Mouse (Mus musculus) forebrain, embryonic 13.5 days (tissue): ENCODE measurements around the gene Gm45213. TPM values are rescaled to one million over a fixed set of nuclear protein-coding genes. Genes with fewer than 3 reads are reported as not detected.

Experiments
- ATAC-seq: fragments of 200-750 bp; cut with Nextera tagmentation; 2 replicates; pipeline ENCODE4 v1.8.0; 2017
- H3K27ac ChIP-seq: fragments of 300-500 bp; sonication (generic); 2 replicates; pipeline ENCODE4 v1.5.1; 2015; ENCODE audit warnings: inconsistent platforms, mild to moderate bottlenecking, moderate library complexity
- H3K27me3 ChIP-seq: fragments of 300-500 bp; sonication (generic); 2 replicates; pipeline ENCODE4 v1.6.1; 2015; ENCODE audit warnings: mild to moderate bottlenecking, inconsistent platforms
- H3K36me3 ChIP-seq: fragments of 300-500 bp; sonication (generic); 2 replicates; pipeline ENCODE4 v1.6.1; 2015; ENCODE audit warnings: mild to moderate bottlenecking, inconsistent platforms; ENCODE audit not compliant: poor library complexity, severe bottlenecking
- H3K4me1 ChIP-seq: fragments of 300-500 bp; sonication (generic); 2 replicates; pipeline ENCODE4 v1.6.1; 2015; ENCODE audit warnings: inconsistent platforms
- H3K4me2 ChIP-seq: fragments of 300-500 bp; sonication (generic); 2 replicates; pipeline ENCODE4 v1.6.1; 2015; ENCODE audit warnings: inconsistent platforms, mild to moderate bottlenecking, moderate library complexity
- H3K4me3 ChIP-seq: fragments of 300-500 bp; sonication (generic); 2 replicates; pipeline ENCODE4 v1.5.1; 2015; ENCODE audit warnings: mild to moderate bottlenecking, inconsistent platforms
- H3K9ac ChIP-seq: fragments of 300-500 bp; sonication (generic); 2 replicates; pipeline ENCODE4 v1.6.1; 2015; ENCODE audit warnings: mild to moderate bottlenecking, inconsistent platforms
- H3K9me3 ChIP-seq: fragments of 300-500 bp; sonication (generic); replicated peaks from 2 replicates; pipeline ENCODE4 v1.6.1; 2016; ENCODE audit warnings: inconsistent platforms
- WGBS: fragments of 180-500 bp; shearing (Covaris S2); methylation state at CpG from one replicate; pipeline ENCODE4 v1.1.7; 2015; 5-methylcytosine and 5-hydroxymethylcytosine counted together
- polyA plus RNA-seq: library from polyadenylated mRNA; unstranded; fragments of >200 nt; fragmentation: Nextera tagmentation; extraction: Ambion mirVana; gene quantifications from 2 replicates; pipeline ENCODE4 v1.2.1, GENCODE M21; 2015

The Gm45213 gene
- polyA plus RNA-seq, 1 experiment from 2014 or later = not detected

DNA sequence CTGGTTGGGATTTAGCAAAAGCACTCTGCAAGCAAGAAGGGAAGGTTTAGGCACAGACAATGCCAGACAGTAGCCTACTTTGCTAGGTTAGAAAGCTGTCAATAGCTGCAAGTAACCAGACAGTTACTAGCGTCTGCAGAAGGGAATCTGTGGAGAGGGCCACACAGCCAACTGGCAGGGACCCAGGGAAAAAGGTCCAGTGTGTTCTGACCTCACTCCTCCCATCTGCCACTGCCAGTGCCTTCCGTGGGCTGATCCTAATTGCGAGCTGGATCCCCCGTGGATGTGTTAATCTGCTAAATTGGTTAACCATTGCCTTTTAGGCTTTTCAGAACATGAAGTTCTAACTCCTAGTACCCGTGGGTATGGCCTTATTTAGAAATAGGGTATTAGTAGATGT, 50.7 kb downstream of the Gm45213 start:
- Histone ChIP-seq H3K4me3 (no peak overlapping the region), H3K36me3 (peaks cover 34% of the 10 kb centered on the region), H3K9ac (no peak overlapping the region), H3K4me2 (no peak overlapping the region), H3K27me3 (no peaks in the 10 kb centered on the region), H3K4me1 (no peaks in the 10 kb centered on the region), H3K9me3 (no peaks in the 10 kb centered on the region), H3K27ac (no peak overlapping the region)
- ATAC-seq = no peak
- WGBS = 72% methylated on average over 5 of the region's 5 CpGs

DNA sequence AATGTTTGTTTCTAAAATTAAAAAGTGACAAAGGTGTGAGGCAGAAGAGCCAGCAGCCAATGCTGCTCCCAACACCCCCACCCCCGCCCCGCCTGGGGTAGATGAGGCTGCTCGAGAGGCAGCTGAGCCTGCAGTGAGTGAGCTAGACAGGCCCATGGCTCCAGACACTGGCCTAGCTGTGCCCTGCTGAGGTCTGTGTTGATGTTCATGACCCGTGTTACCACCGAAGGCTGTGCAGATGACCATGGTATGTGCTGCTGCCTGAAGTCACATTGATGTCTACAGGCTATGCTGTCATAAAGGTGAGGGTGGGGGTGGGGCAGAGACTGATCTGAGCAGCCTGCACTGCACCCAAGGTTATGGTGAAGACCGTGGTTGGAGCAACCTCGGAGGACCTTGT, 55.4 kb downstream of the Gm45213 start:
- WGBS = 86% methylated on average over 7 of the region's 7 CpGs

DNA sequence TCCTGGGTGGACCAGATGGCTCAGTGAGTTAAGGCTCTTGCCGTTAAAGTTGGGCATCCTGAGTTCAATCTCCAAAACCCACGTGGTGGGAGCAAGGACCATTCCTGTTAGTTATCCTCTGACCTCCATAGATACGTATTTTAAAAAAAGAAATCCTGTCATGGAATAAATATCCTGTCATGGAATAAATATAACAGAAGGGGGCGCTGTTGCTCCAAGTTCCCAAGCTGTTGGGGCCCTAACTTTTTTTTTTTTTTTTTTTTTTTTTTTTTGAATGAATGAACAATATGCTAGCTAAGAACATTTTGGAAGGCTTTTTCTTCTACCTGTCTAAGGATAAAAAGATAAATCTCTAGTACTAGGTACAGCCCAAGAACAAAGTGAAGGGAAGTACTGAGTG, 58.5 kb downstream of the Gm45213 start:
- Histone ChIP-seq H3K36me3 (no peaks in the 10 kb centered on the region), H3K27ac (no peak overlapping the region), H3K4me3 (no peak overlapping the region), H3K4me1 (no peaks in the 10 kb centered on the region), H3K4me2 (no peak overlapping the region), H3K9me3 (no peaks in the 10 kb centered on the region), H3K9ac (no peak overlapping the region), H3K27me3 (peaks cover 3% of the 10 kb centered on the region)
- 5% methylated on average over 4 of the region's 4 CpGs for WGBS
- no peak for ATAC-seq

More for the DNA sequence above, 55.4 kb downstream of the Gm45213 start:
- H3K4me1 ChIP-seq = no peaks in the 10 kb centered on the region
- no peak overlapping the region for H3K4me2 ChIP-seq
- no peaks in the 10 kb centered on the region for H3K36me3 ChIP-seq
- no peaks in the 10 kb centered on the region for H3K9me3 ChIP-seq
- no peak overlapping the region for H3K4me3 ChIP-seq
- no peaks in the 10 kb centered on the region for H3K27me3 ChIP-seq
- no peak for ATAC-seq
- H3K9ac ChIP-seq = no peak overlapping the region
- no peak overlapping the region for H3K27ac ChIP-seq

DNA sequence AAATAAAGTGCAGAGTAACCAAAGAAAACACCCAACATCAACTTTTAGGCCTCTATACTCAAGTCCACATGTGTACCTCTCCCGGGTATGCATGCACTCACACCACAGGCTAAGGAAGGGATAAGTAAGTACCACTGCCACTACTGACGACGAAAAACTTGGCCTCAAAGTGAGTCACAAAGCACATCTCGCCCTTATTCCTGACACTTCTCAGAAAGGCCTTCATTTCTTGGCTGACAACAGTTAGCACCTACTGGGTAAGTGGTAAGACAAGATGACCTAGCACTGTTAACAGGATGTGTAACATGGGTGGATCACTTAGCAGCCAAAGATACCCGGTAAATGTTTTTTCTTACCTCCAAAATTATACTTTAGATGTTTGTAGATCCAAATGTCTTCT, 61.1 kb downstream of the Gm45213 start:
- H3K36me3 ChIP-seq = no peaks in the 10 kb centered on the region
- H3K9ac ChIP-seq = no peak overlapping the region
- no peak overlapping the region for H3K27ac ChIP-seq
- no peaks in the 10 kb centered on the region for H3K9me3 ChIP-seq
- peaks cover 11% of the 10 kb centered on the region for H3K27me3 ChIP-seq
- H3K4me2 ChIP-seq = no peak overlapping the region
- H3K4me1 ChIP-seq = peaks cover 4% of the 10 kb centered on the region; the same call in 1 of the 2 replicates
- no peak overlapping the region for H3K4me3 ChIP-seq
- 91% methylated on average over 5 of the region's 5 CpGs for WGBS
- ATAC-seq = no peak

DNA sequence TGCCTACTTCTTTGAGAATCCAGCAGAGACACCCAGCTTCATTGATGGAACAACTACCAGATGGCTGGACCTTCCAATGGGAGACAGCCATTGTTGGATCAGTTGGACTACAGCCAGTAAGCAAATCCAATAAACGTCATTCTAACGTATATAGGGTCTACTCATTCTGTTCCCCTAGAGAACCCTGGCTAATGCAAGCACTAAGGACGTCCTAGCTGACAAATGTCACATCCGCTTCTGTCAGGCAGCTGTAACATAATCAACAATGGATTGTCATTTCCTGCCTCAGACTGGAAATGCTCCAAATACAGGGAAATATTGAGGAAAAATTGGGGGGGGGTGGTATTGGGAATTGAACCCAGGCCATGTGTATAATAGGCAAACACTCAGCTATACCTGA, 62.4 kb downstream of the Gm45213 start:
- no peak overlapping the region for H3K27ac ChIP-seq

DNA sequence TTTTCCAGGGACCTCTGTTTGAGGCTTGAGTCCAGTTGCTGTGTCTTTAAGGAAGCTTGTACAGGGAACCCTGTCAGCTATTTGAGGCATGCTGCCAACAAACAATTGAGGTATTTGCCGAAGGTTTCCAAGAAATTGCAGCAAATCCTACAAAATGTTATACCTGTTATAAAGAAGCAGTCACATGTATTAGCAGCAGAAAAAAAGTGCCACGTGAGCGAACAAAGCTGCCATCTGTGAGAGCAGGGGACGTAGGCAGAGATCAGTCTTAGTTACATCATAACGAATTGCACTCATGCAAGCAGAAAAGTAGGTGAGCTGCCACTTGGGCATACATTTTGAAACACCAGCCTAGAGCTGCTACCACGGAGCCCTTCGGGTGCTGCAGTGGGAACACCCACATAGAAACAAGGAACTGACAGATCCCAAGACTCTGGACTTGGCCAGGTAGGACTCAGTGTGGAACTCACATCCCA, 63.2 kb downstream of the Gm45213 start:
- WGBS = 70% methylated on average over 7 of the region's 7 CpGs
- Histone ChIP-seq H3K4me1 (peaks cover 17% of the 10 kb centered on the region), H3K27ac (no peak overlapping the region), H3K4me2 (no peak overlapping the region), H3K4me3 (no peak overlapping the region), H3K9me3 (no peaks in the 10 kb centered on the region), H3K27me3 (peaks cover 11% of the 10 kb centered on the region), H3K9ac (no peak overlapping the region), H3K36me3 (no peaks in the 10 kb centered on the region)
- ATAC-seq = no peak

More for the DNA sequence above, 62.4 kb downstream of the Gm45213 start:
- H3K9me3 ChIP-seq = no peaks in the 10 kb centered on the region
- no peak overlapping the region for H3K9ac ChIP-seq
- H3K27me3 ChIP-seq = peaks cover 11% of the 10 kb centered on the region
- H3K4me2 ChIP-seq = no peak overlapping the region
- no peak for ATAC-seq
- H3K4me1 ChIP-seq = peaks cover 8% of the 10 kb centered on the region
- no peak overlapping the region for H3K4me3 ChIP-seq
- 74% methylated on average over 4 of the region's 4 CpGs for WGBS
- H3K36me3 ChIP-seq = no peaks in the 10 kb centered on the region

DNA sequence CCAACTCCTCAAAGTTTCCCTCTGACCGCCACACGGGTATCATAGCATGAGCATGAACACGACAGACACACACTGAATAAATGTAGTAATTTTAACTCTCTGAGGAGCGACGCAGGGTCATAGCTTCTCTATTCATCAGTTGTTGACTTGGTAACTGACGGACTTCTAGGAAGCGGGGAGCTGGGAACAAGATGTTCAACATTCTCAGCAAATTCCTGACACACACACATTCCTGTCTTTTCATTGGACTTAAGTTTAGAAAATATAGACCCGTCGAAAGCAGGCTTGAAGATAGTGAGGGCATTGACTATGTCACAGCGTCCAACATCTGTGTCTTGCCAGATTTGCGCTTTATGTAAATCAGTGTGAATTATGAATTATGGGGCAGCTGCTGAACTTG, 63.8 kb downstream of the Gm45213 start:
- H3K27me3 ChIP-seq = peaks cover 11% of the 10 kb centered on the region
- H3K4me3 ChIP-seq = no peak overlapping the region
- H3K36me3 ChIP-seq = no peaks in the 10 kb centered on the region
- no peak overlapping the region for H3K27ac ChIP-seq
- H3K4me1 ChIP-seq = peaks cover 22% of the 10 kb centered on the region
- H3K9me3 ChIP-seq = no peaks in the 10 kb centered on the region
- 83% methylated on average over 11 of the region's 11 CpGs for WGBS
- no peak overlapping the region for H3K4me2 ChIP-seq
- ATAC-seq = no peak
- no peak overlapping the region for H3K9ac ChIP-seq

DNA sequence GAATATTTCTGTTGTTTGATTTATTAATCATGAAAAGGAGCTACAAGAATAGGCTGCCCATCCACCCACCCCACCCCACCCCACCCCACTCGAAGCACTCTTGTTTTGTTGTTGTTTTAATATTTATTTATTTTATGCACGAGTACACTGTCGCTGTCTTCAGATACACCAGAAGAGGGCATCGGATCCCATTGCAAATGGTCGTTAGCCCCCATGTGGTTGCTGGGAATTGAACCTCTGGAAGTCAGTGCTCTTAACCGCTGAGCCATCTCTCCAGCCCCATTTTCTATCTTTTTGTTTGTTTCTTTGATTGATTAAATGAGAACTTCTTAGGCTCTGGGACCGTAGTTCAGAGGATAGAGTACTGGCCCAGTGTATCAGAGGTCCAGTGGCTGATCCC, 64.5 kb downstream of the Gm45213 start:
- H3K4me3 ChIP-seq = no peak overlapping the region

DNA sequence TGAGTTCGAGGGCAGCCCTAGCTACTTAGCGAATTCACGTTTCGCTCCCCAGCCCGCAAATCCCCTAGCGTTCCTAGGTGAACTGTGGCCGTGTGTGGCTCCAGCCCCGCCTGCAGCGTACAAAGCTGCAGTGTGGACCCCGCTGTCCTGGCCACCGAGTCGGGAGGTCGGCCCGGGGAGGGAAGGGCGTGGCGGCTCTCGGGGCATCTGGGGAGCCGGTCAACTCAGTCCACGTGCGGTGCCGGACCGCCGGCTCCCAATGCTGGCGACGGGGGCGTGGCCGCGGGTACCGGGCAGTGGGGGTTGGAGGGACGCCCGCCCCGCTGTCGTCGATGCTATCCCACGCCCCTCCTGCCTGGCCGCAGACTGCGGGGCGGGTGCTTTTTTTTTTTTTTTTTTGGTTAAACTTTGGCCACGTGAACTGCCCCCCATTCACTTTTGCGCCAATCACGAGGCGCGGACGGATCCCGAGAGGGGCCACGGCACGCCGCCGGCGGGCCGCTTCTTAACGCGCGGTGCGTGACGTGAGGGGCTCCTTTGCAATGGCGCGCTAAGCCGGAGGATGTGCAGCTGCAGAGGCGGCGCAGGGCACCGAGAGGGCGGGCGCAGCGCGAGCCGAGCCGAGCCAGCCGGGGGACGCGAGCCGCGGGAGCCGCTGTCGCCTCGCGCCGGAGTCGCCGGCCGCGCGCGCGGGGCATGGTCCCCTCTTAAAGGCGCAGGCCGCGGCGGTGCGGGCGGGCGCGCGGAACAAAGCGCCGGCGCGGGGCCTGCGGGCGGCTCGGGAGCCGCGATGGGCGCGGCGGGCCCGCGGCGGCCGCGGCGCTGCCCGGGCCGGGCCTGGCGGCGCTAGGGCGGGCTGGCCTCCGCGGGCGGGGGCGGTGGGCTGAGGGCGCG, 65.8 kb downstream of the Gm45213 start, which contains the start of gene Chsy1:
Gene Chsy1, plus strand, starts transcription at position 555 of the 894 bp plus-strand sequence.
- Histone ChIP-seq H3K27me3 (peaks cover 11% of the 10 kb centered on the region), H3K9me3 (no peaks in the 10 kb centered on the region), H3K4me2 (peak within 1 kb of the TSS; percentile 94), H3K9ac (peak within 1 kb of the TSS; percentile 97), H3K4me3 (peak within 1 kb of the TSS; percentile 90), H3K36me3 (peaks cover under 1% of the 10 kb centered on the region; the same call in 1 of the 2 replicates), H3K4me1 (peaks cover 36% of the 10 kb centered on the region), H3K27ac (peak within 1 kb of the TSS; percentile 96)
- WGBS = 1% methylated on average over 91 of the region's 123 CpGs
- peak; percentile 93 for ATAC-seq

More for the DNA sequence above, 64.5 kb downstream of the Gm45213 start:
- Histone ChIP-seq H3K27me3 (peaks cover 11% of the 10 kb centered on the region), H3K36me3 (no peaks in the 10 kb centered on the region), H3K4me1 (peaks cover 27% of the 10 kb centered on the region), H3K9ac (no peak overlapping the region), H3K27ac (no peak overlapping the region), H3K4me2 (no peak overlapping the region), H3K9me3 (no peaks in the 10 kb centered on the region)
- ATAC-seq = no peak
- WGBS = 10% methylated on average over 7 of the region's 7 CpGs

DNA sequence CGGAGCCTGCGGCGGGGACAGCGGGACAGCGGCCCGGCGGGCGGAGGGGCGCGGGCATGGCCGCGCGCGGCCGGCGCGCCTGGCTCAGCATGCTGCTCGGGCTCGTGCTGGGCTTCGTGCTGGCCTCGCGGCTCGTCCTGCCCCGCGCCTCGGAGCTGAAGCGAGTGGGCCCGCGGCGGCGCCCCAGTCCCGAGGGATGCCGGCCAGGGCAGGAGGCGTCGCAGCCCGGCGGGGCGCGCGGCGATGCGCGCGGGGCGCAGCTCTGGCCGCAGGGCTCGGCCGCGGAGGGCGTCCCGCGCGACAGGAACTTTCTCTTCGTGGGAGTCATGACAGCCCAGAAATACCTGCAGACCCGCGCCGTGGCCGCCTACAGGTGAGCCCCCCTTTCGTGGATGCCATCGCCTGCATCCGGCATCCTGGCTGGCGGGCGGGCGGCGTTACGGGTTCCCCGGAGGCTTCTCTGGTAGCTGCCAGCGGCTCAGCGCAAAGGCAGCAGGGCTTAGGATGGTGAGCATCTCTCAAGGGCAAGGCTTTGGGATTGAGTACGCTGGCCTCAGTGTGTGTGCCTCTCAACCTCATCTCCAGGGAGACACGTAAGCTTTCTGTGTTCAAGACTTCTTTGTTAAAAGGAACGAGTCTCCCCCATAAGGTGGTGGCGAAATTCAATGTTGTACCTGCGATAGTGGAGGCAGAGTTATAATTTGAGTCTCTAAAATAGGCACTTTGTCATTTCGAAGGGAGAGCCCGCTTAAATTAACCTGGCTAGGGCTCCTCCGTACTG, 66.6 kb downstream of the Gm45213 start:
- Histone ChIP-seq H3K36me3 (peaks cover 7% of the 10 kb centered on the region; the same call in 1 of the 2 replicates), H3K9me3 (no peaks in the 10 kb centered on the region), H3K27ac (peak overlapping the region; percentile 96), H3K9ac (peak overlapping the region; percentile 97), H3K4me3 (peak overlapping the region; percentile 90), H3K4me2 (peak overlapping the region; percentile 94), H3K4me1 (peaks cover 44% of the 10 kb centered on the region), H3K27me3 (peaks cover 11% of the 10 kb centered on the region)
- under 1% methylated on average over 57 of the region's 77 CpGs for WGBS
- ATAC-seq = peak; percentile 60

DNA sequence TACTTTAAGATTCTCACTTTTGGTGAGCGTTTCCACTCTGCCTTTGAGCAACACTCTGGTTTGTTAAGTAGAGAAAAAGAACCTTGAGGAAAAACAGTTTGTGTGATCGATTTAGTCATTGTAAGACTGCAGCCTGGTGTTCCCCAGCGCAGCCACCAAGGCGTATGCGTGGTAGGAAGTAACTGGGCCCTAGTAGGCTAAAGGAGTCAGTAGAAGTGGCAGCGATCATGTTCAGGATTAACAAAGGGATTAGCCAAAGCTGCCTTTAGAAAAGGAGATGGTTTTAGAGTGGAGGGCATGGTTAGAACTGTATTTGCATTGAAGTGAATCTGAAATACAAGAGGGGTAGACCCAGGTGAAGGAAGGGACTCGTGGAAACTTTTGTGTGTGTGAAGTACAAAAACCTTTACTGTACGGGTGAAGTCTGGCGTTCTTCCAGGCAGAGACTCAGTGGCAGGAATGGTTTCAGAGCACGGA, 67.3 kb downstream of the Gm45213 start:
- peak overlapping the region; percentile 90 for H3K4me3 ChIP-seq
- peaks cover 7% of the 10 kb centered on the region; the same call in 1 of the 2 replicates for H3K36me3 ChIP-seq
- no peak for ATAC-seq
- H3K9me3 ChIP-seq = no peaks in the 10 kb centered on the region
- under 1% methylated on average over 10 of the region's 10 CpGs for WGBS
- peaks cover 11% of the 10 kb centered on the region for H3K27me3 ChIP-seq
- H3K9ac ChIP-seq = peak overlapping the region; percentile 97
- H3K4me2 ChIP-seq = peak overlapping the region; percentile 94
- H3K27ac ChIP-seq = peak overlapping the region; percentile 96
- H3K4me1 ChIP-seq = peaks cover 50% of the 10 kb centered on the region

DNA sequence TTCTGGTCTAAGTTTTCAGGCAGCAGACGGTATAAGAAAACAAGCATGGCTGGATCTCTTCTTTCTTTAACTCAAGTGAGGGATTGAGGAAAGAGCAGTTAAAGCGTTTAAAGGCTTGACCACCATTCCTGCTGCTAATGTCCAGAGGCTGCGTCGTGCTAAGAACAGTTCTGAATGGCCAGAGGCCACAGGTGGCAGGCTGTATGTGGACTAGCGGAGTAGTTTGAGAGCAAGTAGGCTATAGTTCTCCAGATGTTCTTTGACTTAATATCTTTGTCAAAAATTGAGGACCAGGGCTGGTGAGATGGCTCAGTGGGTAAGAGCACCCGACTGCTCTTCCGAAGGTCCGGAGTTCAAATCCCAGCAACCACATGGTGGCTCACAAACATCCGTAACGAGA, 67.8 kb downstream of the Gm45213 start:
- H3K4me1 ChIP-seq = peaks cover 56% of the 10 kb centered on the region
- WGBS = 60% methylated on average over 10 of the region's 10 CpGs
- H3K4me3 ChIP-seq = peak overlapping the region; percentile 90
- no peaks in the 10 kb centered on the region for H3K9me3 ChIP-seq
- ATAC-seq = no peak
- H3K4me2 ChIP-seq = peak overlapping the region; percentile 94
- H3K9ac ChIP-seq = peak overlapping the region; percentile 97
- peaks cover 11% of the 10 kb centered on the region for H3K27me3 ChIP-seq
- H3K27ac ChIP-seq = no peak overlapping the region
- H3K36me3 ChIP-seq = peaks cover 7% of the 10 kb centered on the region; the same call in 1 of the 2 replicates
